Mouse (Mus musculus) heart, postnatal 0 days (tissue): ENCODE measurements at regions not wholly inside any gene's neighbourhood (a gene's known extent, or its start where the extent isn't known, plus 50 kb on each side); places are given as distances from the start of the nearest gene placed in this dataset.

Source experiments
- CTCF ChIP-seq: IDR thresholded peaks from 2 replicates; pipeline ENCODE4 v1.5.1; 2016; ENCODE audit warnings: antibody characterized with exemption, control low read depth, low read depth
- EP300 ChIP-seq: IDR thresholded peaks from 2 replicates; pipeline ENCODE4 v1.6.1; 2016; ENCODE audit warnings: antibody characterized with exemption, low read depth

- no peak for TF ChIP-seq CTCF
- TF ChIP-seq EP300, result no peak
Observed at GRCm38 (mm10) chr1:88938458-88938857, 131.8 kb upstream of the Sh3bp4 start.
